Mouse (Mus musculus): Measurements from ENCODE around the gene Kmt2a. TPM values are rescaled to one million over a fixed set of nuclear protein-coding genes. Genes with fewer than 3 reads are reported as not detected.

The Kmt2a gene
- polyA plus RNA-seq, 1 experiment from 2014 or later = 17.7 TPM

DNA sequence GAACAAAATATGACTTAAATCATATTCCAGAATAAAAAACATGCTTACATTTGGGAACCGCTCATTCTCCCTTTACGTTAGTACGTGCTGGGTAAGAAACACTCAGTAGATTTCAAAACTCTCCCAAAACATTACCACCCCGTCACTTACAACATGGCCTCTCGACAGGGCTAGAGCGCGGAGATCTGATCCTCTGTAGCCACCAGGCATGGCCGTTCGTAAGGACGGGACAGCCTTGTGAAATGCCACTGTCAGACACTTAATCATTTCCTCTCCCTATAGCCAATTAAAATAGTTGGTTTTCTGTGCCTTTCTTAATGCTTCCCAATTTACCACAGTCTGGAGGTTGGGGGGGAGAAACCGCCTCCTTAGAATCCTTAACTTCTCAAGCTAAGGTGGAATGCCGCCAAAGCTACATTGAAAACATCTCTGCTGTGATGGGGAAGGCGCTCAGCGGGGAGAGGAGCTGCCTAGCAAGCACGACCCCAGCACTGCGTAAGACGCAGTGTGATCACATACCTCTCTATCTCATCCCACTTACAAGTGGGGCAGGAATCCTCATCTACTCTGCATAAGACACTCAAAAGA, 23.6 kb downstream of the Kmt2a start:
- H3K27me3 ChIP-seq = no peaks in the 10 kb centered on the region
- whole genome bisulfite sequencing = 79% methylated on average over 17 of the region's 17 CpGs
- H3K27ac ChIP-seq (replicated peaks) = no peak overlapping the region
- H3K4me3 ChIP-seq (replicated peaks) = no peak overlapping the region
- peaks cover 15% of the 10 kb centered on the region for H3K4me1 ChIP-seq
- H3K36me3 ChIP-seq = peaks cover 20% of the 10 kb centered on the region
- H3K9ac ChIP-seq = no peak overlapping the region
- no peak overlapping the region for H3K4me2 ChIP-seq (replicated peaks)
- H3K9me3 ChIP-seq (replicated peaks) = no peaks in the 10 kb centered on the region
- ATAC-seq (ENCODE audit: insufficient number of reproducible peaks, low FRiP score, low TSS enrichment, low read depth) = no peak

DNA sequence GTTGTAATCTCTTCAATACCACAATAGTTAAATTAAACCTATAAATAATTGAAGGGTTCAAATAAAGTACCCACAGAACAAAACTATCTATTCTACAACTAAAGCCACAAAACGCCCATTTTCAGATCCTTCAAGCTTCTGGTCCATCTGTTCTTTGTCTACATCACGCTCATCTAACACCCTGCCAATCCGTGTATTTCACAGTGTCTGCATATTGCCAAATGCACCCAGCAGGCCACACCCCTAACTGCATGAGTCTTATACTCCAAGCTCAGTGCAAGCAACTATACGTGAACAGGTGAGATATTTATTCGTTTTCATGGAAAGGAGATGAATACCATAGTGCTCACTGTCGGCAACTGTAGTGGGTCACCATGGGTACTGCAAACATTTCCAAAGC, 25.9 kb downstream of the Kmt2a start:
- H3K27me3 ChIP-seq = no peaks in the 10 kb centered on the region
- H3K9ac ChIP-seq = no peak overlapping the region
- peaks cover 14% of the 10 kb centered on the region for H3K36me3 ChIP-seq
- ATAC-seq (ENCODE audit: insufficient number of reproducible peaks, low FRiP score, low TSS enrichment, low read depth) = no peak
- H3K4me3 ChIP-seq (replicated peaks) = no peak overlapping the region
- WGBS = 76% methylated on average over 6 of the region's 6 CpGs
- H3K4me2 ChIP-seq (replicated peaks) = no peak overlapping the region
- H3K4me1 ChIP-seq = peaks cover 15% of the 10 kb centered on the region
- H3K27ac ChIP-seq (replicated peaks) = no peak overlapping the region
- H3K9me3 ChIP-seq (replicated peaks) = no peaks in the 10 kb centered on the region

DNA sequence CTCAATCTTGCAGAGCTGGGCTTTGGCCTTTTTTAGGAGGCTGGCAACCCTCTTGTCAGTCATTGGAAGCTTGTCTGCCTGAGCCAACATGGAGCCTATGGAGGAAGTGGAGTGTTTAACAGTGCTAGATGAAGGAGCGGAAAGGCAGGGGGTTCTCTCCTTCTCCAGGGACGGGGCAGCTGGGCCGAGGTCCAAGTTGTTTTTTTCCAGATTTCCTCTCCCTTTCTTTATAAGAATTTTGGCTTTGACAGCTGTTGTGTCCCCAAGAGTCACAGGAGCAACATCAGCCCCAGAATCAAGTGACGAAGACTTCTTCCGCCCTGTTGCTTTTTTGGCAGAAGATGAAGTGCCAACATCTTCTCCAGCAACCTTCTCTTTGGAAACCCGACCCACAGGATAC, 33.6 kb downstream of the Kmt2a start:
- Histone ChIP-seq H3K9me3 (replicated peaks) (no peaks in the 10 kb centered on the region), H3K36me3 (peaks cover 82% of the 10 kb centered on the region), H3K4me3 (replicated peaks) (no peak overlapping the region), H3K27ac (replicated peaks) (no peak overlapping the region), H3K9ac (no peak overlapping the region), H3K27me3 (no peaks in the 10 kb centered on the region), H3K4me1 (no peaks in the 10 kb centered on the region), H3K4me2 (replicated peaks) (no peak overlapping the region)
- no peak for ATAC-seq (ENCODE audit: insufficient number of reproducible peaks, low FRiP score, low TSS enrichment, low read depth)
- WGBS = 74% methylated on average over 6 of the region's 6 CpGs

DNA sequence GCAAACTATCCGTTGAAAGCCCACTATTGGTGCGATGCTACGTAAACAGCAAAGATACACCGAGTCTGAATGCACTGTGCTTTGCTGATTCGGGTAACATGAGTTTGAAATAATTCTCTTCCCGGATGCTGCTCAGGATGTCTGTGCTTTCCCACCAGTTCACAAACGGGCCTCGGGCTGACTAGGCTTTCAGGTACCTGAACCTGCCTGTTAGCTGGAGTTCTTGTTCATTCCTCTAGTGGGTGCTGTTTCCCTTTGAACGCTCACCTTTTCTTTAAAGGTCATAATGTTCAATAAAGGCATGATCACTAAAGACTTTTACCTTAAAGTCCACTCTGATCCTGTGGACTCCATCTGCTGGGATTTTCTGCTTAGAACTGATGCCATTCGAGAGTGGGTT, 39.9 kb downstream of the Kmt2a start:
- Histone ChIP-seq H3K4me3 (replicated peaks) (no peak overlapping the region), H3K27ac (replicated peaks) (no peak overlapping the region), H3K27me3 (no peaks in the 10 kb centered on the region), H3K4me1 (no peaks in the 10 kb centered on the region), H3K4me2 (replicated peaks) (no peak overlapping the region), H3K9ac (no peak overlapping the region), H3K36me3 (peaks cover 84% of the 10 kb centered on the region), H3K9me3 (replicated peaks) (no peaks in the 10 kb centered on the region)
- WGBS = 85% methylated on average over 10 of the region's 10 CpGs
- no peak for ATAC-seq (ENCODE audit: insufficient number of reproducible peaks, low FRiP score, low TSS enrichment, low read depth)

DNA sequence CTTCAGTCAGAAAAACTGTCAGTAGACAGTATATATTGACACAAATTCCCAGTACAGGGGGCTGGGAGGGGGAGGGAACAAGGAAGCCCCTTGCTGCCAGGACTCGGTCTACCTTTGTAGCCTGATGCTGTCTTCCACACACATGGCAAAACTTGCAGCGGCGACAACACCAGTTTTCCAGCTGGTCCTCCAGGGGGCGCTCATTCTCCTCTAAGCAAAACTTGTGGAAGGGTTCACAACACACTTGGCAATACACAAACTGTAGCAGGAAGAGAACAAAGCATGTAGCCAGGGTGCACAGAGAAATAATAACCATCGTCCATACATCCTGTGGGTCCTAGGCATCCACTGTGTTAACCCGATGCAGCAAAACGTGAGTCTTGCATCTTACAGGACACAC, 44.7 kb downstream of the Kmt2a start:
- Histone ChIP-seq H3K4me2 (replicated peaks) (no peak overlapping the region), H3K9me3 (replicated peaks) (no peaks in the 10 kb centered on the region), H3K4me3 (replicated peaks) (no peak overlapping the region), H3K4me1 (no peaks in the 10 kb centered on the region), H3K27ac (replicated peaks) (no peak overlapping the region), H3K27me3 (no peaks in the 10 kb centered on the region), H3K36me3 (peaks cover 85% of the 10 kb centered on the region), H3K9ac (no peak overlapping the region)
- 41% methylated on average over 7 of the region's 7 CpGs for WGBS
- ATAC-seq (ENCODE audit: insufficient number of reproducible peaks, low FRiP score, low TSS enrichment, low read depth) = no peak

DNA sequence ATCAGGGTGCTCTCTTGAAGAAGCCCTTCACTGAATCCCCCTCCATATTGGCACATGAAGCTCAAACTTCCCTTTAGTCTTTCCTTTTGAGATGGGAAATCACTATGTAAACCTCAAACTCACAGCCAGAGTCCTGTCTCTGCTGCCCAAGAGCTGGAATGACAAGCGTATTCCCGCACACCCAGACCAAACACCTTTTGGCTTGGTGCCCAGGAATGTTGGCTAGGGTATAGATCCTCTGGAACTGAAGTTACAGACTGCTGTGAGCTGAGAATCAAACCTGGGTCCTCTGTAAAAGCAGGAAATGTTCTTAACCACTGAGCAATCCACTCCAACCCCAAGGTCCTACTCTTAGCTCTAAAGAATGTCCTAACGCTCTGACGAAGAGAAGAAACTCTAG, 48.7 kb downstream of the Kmt2a start:
- Histone ChIP-seq H3K4me1 (no peaks in the 10 kb centered on the region), H3K4me2 (replicated peaks) (no peak overlapping the region), H3K9ac (no peak overlapping the region), H3K9me3 (replicated peaks) (no peaks in the 10 kb centered on the region), H3K27ac (replicated peaks) (no peak overlapping the region), H3K4me3 (replicated peaks) (no peak overlapping the region), H3K36me3 (peaks cover 87% of the 10 kb centered on the region), H3K27me3 (no peaks in the 10 kb centered on the region)
- no peak for ATAC-seq (ENCODE audit: insufficient number of reproducible peaks, low FRiP score, low TSS enrichment, low read depth)
- WGBS = 70% methylated on average over 4 of the region's 4 CpGs

DNA sequence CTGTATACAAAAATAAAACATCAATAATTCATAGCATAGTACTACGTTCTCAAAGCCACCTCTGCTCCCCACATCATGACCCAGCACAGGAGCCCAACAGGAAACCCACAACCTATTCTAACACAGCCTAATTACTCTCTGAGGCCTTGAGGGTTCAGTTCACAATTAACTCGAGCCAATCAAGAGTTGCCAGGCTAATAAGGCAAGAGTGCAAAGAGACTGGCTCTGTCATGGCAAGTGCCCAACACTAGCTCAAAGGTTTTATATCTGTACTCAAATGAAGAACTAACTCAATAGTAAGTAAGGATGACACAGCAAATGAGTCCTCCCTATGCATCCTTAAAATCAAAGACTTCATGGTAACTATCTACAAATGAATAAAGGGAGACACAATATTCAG, 50.6 kb downstream of the Kmt2a start:
- 84% methylated on average over 2 of the region's 2 CpGs for WGBS
- Histone ChIP-seq H3K9ac (no peak overlapping the region), H3K4me1 (no peaks in the 10 kb centered on the region), H3K4me2 (replicated peaks) (no peak overlapping the region), H3K27ac (replicated peaks) (no peak overlapping the region), H3K27me3 (no peaks in the 10 kb centered on the region), H3K9me3 (replicated peaks) (no peaks in the 10 kb centered on the region), H3K4me3 (replicated peaks) (no peak overlapping the region), H3K36me3 (peaks cover 94% of the 10 kb centered on the region)
- ATAC-seq (ENCODE audit: insufficient number of reproducible peaks, low FRiP score, low TSS enrichment, low read depth) = no peak

DNA sequence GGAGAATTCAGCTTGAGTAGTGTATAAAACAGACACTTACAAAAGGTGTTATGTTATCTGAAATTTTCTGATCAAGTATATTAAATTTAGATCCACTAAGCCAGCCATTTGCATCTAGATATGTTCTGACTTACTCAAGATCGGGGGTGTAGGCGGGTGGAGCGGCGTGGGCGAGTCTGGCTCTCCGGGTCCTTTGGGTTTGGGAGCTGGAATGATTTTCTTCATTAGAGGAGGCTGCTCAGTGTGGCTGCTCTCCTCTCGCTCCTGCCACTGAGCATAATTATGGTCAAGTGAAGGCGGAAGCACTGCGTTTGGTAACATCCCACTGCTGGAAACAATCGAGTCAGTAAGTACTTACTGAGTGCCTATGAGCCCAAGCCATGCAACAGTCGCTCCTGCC, 52.2 kb downstream of the Kmt2a start:
- 91% methylated on average over 11 of the region's 11 CpGs for WGBS
- Histone ChIP-seq H3K27ac (replicated peaks) (no peak overlapping the region), H3K27me3 (no peaks in the 10 kb centered on the region), H3K36me3 (peaks cover 94% of the 10 kb centered on the region), H3K9me3 (replicated peaks) (no peaks in the 10 kb centered on the region), H3K9ac (no peak overlapping the region), H3K4me2 (replicated peaks) (no peak overlapping the region), H3K4me1 (no peaks in the 10 kb centered on the region), H3K4me3 (replicated peaks) (no peak overlapping the region)
- no peak for ATAC-seq (ENCODE audit: insufficient number of reproducible peaks, low FRiP score, low TSS enrichment, low read depth)

DNA sequence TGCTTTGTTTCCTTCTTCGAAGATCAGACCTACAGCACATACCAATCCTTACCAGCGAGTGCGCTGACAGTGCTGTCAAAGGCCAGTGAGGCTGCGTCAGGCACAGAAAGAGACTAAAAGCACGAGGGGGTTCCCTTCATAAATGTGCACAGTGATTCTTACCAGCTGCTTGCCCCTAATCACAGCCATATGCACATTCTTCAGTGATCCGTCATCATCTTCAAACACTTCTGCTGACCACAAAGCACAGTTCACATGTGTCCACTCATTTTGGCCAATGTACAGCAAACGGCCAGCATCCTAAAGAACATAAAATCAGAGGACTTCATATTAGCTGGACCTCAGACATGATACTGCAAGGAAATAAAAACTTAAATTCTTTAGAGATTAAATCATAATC, 54.4 kb downstream of the Kmt2a start:
- H3K27ac ChIP-seq (replicated peaks) = no peak overlapping the region
- H3K4me3 ChIP-seq (replicated peaks) = no peak overlapping the region
- no peak overlapping the region for H3K4me2 ChIP-seq (replicated peaks)
- no peak overlapping the region for H3K9ac ChIP-seq
- H3K27me3 ChIP-seq = no peaks in the 10 kb centered on the region
- no peaks in the 10 kb centered on the region for H3K4me1 ChIP-seq
- no peaks in the 10 kb centered on the region for H3K9me3 ChIP-seq (replicated peaks)
- no peak for ATAC-seq (ENCODE audit: insufficient number of reproducible peaks, low FRiP score, low TSS enrichment, low read depth)
- peaks cover 95% of the 10 kb centered on the region for H3K36me3 ChIP-seq
- 47% methylated on average over 7 of the region's 7 CpGs for WGBS

DNA sequence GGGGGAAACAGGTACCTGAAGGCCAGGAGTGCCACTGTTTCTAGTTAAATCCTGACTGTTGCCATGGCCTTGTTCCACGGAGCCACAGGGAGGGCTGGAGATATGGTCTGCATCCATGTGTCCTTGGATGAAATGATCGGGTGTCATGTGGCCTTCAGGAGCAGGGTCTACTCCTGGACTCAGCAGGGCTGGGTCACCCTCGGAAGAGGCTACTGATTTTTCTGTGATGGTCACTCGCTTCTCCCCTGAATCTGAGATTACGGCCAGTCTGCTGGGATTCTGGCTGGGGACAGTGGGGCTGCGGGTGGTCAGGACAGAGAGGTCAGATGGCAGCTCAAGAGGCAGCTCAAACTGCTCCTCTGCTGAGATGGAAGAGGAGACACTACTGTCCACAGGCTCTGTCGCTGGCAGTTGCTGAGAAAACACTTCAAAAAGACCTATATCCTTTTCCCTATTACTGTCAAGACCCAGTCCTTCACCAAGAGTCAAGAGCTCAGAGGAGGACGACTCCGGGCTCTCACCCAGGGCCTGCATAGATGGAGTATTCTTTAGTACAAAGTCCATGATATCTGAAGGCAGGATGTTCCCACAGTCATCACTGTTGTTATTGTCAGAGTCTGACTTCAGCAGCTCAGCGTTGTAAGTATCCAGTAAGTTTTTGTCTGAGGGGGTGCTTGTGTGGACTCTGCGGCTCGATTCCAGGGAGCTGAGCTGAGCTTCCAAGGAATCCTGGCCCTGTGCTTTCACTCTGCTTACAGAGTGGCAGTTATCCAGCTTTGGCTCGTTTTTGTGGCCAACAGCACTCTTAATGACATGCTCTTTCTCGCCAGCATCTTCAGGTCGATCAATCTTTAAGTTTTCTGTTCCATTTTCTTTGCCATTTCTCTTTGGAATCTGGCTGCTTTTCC, 60.9 kb downstream of the Kmt2a start:
- no peak overlapping the region for H3K9ac ChIP-seq
- no peak for ATAC-seq (ENCODE audit: insufficient number of reproducible peaks, low FRiP score, low TSS enrichment, low read depth)
- no peak overlapping the region for H3K4me3 ChIP-seq (replicated peaks)
- peaks cover 100% of the 10 kb centered on the region for H3K36me3 ChIP-seq
- no peak overlapping the region for H3K4me2 ChIP-seq (replicated peaks)
- no peaks in the 10 kb centered on the region for H3K4me1 ChIP-seq
- no peak overlapping the region for H3K27ac ChIP-seq (replicated peaks)
- H3K27me3 ChIP-seq = no peaks in the 10 kb centered on the region
- H3K9me3 ChIP-seq (replicated peaks) = no peaks in the 10 kb centered on the region
- 88% methylated on average over 15 of the region's 15 CpGs for WGBS

DNA sequence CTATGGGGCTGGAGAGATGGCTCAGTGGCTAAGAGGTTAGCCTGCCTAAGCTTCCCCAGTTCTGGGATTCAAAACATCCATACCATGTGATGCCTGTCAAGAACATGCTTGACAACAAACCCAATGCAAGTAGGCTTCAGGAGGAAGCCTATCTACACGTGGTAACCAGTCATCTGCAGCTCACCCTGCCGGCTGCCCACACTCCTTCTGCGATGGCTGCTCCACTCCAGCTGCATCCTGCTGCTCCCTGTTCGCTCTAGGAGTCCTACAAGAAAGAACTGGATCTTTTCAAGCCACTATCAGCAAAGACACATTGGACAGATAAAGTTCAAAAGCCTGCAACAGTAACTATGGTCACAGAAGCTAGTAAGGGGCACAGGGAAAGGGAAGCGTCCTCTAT, 63.6 kb downstream of the Kmt2a start:
- Histone ChIP-seq H3K36me3 (peaks cover 100% of the 10 kb centered on the region), H3K9ac (no peak overlapping the region), H3K9me3 (replicated peaks) (no peaks in the 10 kb centered on the region), H3K4me2 (replicated peaks) (no peak overlapping the region), H3K27me3 (no peaks in the 10 kb centered on the region), H3K27ac (replicated peaks) (no peak overlapping the region), H3K4me1 (no peaks in the 10 kb centered on the region), H3K4me3 (replicated peaks) (no peak overlapping the region)
- 83% methylated on average over 5 of the region's 5 CpGs for WGBS
- ATAC-seq (ENCODE audit: insufficient number of reproducible peaks, low FRiP score, low TSS enrichment, low read depth) = no peak

DNA sequence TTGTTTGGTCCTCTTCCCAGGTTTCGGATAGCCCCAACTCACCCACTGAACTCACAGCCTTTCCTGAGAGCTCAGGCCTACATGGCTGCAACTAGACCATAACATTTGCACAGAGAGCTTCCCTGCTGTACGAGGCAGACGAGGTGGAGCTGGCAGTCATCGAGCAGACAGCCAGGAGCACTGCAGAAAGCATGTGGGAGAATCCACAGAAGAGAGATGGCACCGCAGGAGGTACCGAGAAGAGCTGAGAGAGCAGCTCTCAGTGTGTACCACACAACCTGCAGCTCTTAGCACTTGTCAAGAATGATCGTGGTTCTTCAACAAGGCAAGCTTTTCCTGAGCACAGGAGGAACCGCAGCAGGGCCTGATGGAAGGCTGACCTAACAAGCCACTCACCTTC, 66.9 kb downstream of the Kmt2a start:
- no peak overlapping the region for H3K9ac ChIP-seq
- peaks cover 98% of the 10 kb centered on the region for H3K36me3 ChIP-seq
- H3K4me1 ChIP-seq = no peaks in the 10 kb centered on the region
- no peak overlapping the region for H3K27ac ChIP-seq (replicated peaks)
- no peak for ATAC-seq (ENCODE audit: insufficient number of reproducible peaks, low FRiP score, low TSS enrichment, low read depth)
- 92% methylated on average over 8 of the region's 8 CpGs for WGBS
- H3K9me3 ChIP-seq (replicated peaks) = no peaks in the 10 kb centered on the region
- H3K4me3 ChIP-seq (replicated peaks) = no peak overlapping the region
- H3K27me3 ChIP-seq = no peaks in the 10 kb centered on the region
- H3K4me2 ChIP-seq (replicated peaks) = no peak overlapping the region
